Mouse (Mus musculus) left cerebral cortex, adult 9 months (tissue): Measurements from ENCODE around the gene Ptcd2.
"Not testable (repeated sequence)": the region's sequence is repeated elsewhere in the genome, so short reads cannot be mapped to it uniquely, and the experiment has no call there.

Experiments used
- DNase-seq, 2 experiments: peaks; one replicate each; pipeline ENCODE4 v3.0.0; 2022; ENCODE audit warnings: low spot score in 2 of 2

The Ptcd2 gene

DNA sequence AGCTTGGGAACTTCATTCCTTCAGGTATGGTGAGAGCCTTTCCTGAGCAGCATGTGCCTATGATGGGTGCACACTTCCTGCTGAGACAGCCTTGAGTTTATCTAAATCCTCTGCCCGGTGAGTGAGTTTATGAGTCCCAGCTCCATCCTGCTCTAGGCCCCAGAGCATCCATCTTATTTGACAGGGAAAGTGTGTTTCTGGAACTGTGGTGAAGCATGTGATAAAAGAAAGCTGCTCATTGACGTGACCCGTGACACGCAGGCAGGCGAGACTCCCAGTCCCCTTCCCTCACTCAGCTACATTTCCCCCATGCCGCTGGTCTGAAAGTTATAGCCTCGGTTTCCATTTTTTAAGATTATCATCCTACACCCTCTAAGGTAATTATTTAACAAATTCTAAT, 11.4 kb upstream of the Ptcd2 start:
- DNase-seq = no peak

DNA sequence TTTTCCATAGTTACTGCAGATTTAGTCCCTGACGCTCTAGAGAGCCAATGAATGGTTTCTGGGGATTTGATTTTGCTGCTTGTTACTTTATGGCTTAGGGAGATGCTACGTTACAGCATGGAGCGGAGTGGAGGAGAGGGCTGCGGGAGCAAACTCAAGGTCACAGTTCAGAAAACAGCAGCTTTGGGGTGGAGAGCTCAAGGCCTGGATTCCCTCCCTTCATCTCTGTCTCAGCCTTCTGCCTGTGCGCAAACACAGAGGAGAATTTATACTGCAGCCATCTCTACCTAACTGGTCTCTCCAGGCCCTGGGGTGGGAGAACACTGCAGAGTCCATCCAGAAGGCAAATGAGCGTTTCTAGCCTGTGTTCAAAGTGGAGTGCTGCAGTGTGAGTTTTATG, 10.6 kb upstream of the Ptcd2 start:
- no peak for DNase-seq

DNA sequence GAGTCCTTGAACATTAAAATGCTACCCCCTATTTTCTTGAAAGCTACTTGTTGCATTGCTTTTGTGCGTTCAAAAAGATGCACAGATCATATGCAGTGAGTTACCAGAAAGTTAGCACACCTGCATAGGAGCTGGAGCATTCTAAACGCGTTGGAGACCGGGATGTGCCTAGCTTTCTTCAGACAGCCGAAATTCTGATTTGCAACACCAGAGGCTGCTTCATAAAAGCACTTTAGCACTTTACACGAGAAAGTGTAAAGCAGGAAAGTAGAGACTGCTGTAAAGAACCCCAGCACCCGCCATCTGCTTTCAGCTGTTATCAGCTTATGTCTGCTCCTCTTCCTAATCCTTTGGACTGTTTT, 9.0 kb upstream of the Ptcd2 start:
- DNase-seq = no peak

DNA sequence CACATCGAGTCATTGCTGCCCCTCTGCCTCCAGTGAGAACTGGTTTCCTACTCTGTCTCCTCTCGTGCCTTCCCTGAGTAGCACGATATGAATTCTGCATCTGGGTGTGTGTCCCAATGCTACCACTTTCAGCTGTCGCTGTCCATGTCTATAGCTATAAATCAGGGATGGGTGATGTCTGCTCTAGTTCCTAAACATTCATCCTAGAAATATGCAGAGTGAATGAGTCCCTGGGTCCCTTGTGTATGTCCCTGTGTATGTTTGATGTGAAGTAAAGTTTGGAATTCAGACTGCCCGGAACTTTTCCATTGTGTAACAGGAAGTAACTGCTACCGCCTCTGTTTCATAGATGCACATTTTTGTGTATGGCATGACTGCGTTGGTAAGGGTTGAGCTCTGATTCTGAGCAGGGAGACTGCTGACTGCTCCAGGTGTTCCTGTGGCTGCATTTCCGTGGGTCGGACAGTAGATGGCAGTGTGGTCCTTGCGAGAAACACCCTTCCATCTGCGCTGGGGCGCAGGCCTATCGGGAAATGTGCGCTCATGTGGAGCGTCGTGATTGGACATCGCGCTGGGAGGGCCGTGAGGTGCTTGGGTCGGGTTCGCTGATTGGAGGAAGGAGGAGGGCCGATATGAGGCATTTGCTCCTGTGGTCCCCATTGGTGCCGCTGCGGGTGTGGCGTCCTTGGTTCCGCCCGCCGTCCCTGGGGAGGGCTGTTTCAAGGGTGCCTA, 8.4 kb upstream of the Ptcd2 start:
- peak; percentile 95 to 98 for DNase-seq

DNA sequence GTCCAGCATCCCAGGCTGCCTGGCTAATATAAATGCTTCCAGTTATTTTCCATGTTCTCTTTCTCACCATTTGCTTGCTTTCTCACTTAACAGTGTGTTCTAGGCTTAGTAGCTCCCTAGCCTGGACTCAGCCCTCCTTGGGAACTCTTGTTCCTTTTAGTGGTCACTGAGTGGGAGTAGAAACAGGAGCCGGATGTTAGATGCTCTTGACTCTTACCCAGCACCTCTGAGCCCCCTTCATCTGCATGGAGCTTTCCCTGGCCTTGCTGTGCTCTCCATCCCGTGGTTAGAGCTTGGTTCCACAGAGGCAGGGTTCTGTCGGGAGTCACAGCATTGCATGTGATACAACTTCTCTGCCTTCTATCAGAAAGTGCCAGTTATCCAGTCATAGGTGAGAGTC, 7.1 kb upstream of the Ptcd2 start:
- DNase-seq = no peak

DNA sequence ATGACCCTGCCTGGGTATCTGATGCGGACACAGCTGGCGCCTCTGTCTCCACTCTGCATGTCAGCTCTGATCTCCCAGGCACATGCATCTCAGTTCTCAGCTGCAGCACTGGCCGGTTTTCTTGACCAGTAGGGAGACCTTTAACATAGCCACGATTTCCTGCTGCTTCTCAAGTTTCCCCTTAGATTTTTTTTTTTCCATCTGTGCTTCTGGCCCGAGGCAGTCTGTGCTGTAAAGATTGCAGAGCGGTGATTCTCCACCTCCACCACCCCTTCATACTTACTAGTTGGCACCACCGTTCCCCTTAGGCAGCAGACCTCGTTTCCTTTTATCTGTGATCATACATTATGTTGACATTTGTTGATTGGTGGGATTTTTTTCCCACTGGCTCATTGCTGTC, 6.7 kb upstream of the Ptcd2 start:
- DNase-seq = no peak

DNA sequence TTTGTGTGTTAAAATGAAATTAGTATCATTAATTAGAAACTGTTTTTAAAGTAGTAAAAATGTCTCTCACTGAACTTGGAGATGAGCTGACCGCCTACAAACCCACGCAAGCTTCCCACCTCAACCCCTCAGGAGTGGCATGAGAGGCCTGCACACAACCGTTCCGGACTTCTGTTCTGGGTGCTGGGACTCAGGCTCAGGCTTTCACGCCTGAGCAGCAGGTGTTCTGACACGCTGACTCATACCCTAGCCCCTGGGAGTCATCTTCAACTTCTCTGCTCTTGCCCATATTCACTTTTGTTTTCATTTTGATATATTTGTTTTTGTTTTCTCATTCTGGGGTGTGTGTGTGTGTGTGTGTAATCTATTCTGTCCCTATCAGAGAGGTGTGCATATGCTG, 5.5 kb upstream of the Ptcd2 start:
- no peak for DNase-seq

DNA sequence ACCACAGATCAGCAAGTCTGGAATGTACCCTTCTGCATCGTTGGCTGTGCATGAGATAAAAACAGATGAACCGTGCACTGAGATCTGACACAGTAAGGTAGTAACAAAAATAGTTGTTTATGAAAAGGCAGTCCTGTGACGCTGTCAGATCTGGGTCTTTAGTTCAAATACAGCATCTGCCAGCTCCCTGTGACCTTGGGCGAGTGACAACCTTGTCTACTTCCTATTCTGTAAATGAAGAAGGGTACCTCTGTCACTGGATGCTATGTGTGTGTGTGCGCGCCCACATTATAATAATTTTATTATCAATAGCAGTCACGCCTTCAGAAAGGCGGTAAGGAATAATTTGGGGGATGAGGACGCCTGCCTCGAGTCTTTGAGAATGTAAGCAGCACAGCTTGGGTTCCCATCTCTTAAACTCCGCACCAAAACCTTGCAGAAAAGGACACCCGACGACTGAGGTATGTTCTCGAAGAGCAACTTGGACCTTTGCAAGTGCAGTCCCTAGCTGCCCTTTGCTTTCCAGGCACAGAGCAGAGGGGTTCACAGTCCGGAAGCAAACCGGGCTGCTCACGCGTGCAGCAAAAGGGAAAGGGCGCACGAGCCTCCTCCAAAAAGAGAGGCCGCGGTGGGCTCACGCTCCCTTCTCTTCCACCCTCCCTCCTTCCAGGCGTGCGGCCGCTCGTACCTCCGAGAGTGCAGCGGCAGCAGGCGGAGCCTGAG, 468 bp downstream of the Ptcd2 start:
- no peak for DNase-seq

DNA sequence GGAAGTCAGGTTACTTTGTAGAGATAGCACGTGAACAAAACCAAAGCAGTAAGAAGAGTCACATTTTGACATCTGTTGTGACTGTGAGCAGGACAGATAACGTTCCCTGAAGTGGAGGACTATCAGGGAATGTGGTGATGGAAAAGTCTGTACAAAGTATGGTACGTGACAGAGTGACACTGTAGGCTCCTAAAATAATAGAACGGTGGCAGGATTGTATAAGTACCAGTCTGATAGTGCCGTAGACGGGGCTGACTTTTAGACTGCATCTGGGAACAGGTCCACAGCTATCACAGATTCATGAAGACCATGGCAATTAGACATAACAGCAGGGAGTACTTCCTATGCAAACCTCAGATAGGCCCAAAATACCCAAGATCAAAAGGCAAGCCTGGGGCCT, 3.0 kb downstream of the Ptcd2 start:
- no peak for DNase-seq

DNA sequence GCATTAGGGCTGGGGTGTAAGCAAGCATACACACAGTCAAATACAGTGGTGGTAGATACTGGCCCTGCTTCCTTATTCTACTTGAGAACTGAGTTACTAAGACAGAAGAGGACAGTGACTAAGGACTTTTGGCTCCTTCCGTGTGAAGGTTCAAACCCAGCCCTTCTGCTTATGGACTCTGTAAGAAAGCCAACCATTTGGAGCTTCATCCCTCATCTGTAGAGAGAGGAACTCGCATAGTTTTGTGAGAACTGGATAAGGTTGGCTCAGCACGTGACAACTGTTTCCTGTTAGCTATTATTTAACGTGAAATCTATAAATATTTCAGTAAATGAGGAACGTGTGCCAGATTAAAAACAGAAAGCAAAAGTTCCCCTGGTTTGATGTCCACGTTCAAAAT, 7.0 kb downstream of the Ptcd2 start:
- DNase-seq = no peak

DNA sequence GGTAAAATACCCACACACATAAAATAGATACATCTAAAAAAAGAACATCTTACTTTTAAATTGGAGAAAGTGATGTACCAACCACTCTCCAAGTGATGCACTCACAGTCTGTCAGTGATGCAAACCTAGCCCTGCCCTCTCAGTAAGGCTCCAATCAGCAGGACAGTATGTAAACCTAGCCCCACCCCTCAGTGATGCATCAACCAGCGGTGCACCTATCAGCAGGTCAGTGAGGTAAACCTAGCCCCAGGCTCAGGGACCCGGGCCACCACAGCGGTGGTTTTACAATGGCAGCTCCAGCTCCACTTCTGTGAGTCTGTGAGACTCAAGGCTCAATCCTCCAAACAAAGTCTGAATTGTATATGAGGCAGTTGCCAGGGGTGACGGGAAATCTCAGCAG, 13.2 kb downstream of the Ptcd2 start:
- DNase-seq = no peak

DNA sequence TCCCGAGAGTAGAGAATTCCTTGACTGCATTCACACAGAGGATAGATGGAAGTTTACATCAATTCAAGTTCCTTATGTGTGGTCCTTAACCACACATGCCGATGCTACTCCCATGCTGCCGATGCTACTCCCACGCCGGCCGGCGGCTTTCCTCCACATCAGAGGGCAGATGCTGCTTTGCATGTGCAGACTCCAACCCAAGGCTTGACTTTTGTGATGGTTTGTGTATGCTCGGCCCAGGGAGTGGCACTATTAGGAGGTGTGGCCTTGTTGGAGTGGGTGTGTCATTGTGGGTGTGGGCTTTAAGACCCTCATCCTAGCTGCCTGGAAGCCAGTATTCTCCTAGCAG, 20.2 kb downstream of the Ptcd2 start:
- DNase-seq = not testable (repeated sequence)

DNA sequence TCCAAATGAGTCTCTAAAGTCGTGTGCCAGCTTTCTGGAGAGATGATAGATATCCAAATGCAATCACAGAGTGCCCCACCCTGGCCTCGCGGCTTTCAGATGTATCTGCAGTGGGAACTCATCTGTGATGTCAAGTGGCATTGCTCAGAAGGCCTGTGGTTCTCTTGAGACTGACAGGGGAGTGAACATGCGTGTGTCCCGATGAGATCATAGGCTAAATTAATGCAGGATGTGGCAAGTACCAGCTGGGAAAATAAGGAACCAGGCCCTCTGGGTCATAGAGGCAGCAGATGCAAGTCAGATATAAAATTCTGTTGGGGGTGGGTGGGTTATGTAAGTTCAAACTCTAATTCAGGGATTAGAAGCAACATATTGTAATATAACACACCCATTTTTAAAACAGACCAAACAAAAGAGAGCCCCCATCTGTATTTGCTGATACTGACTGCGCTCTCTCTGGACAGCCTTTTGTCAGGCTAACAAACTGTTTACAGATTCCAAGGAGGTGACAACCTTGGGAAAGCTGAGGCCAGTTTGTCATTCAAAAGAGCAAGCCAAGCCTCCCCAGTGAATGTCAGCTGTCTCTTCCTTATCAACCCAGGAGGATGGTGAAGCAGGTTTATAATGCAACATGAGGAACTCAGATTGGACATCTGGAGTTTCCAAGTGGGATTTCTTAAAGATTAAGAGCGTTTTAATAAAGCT, 20.7 kb downstream of the Ptcd2 start:
- no peak for DNase-seq

DNA sequence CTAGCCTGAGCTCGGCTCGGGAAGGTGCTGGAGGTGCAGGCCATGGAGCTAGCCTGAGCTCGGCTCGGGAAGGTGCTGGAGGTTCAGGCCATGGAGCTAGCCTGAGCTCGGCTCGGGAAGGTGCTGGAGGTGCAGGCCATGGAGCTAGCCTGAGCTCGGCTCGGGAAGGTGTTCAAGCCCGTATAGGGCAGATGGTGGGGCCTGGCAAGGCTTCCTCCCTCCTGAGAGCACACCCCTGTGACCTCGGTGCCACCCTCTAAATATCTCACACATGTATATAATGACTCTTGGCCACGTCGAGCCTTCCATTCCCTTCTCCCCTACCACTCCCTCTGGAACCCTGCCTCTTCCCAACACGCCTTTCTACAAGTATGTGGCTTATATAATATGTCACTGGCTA, 21.6 kb downstream of the Ptcd2 start:
- not testable (repeated sequence) for DNase-seq

DNA sequence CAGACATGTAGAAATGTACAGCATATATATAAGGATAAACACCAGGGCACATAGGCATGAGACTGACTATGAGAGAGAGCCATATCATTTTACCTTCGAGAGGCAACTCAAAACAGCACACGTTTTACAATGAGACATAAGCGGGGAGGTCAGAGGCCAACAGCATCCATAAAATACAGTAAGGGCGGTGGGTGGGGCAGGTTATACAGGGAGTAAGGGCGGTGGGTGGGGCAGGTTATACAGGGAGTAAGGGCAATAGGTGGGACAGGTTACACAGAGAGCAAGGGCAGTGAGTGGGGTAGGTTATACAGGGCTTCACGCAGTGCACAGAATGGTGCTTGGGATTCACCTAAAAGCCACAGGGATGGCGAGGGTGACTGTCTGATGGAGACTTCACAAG, 24.1 kb downstream of the Ptcd2 start:
- DNase-seq = no peak

DNA sequence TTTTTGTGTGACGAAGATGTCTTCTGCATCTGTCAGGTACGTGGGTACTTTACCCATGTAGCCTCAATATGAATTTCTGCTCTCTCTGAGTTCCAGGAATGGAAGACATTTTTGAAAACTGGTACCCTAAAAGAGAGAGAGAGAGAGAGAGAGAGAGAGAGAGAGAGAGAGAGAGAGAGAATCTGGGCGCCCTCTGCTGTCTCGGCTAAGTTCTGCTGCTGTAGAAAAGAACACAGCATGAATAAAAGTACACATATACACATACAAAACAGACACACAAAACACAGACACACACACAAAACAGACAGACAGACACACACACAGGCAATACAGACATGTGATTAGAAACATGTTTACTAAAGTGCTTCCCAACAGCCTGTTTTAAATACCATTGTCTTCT, 27.4 kb downstream of the Ptcd2 start:
- peak in 1 of 2 experiments; percentile 63 for DNase-seq

DNA sequence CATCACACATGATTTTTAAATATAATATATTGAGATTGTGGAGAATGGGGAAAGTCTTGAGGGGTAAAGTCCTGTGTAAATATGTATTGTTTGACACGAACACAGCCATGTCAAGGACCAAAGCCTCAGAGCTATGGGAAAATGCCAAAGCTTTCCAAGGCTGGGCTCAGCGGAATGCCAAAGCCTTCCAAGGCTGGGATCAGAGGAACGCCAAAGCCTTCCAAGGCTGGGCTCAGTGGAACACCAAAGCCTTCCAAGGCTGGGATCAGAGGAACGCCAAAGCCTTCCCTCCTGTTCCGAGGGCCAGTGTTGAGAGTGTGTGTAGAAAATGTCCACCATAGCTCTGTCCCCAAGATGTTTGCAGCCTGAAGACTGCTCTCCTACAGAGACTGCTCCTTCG, 28.1 kb downstream of the Ptcd2 start:
- DNase-seq = no peak

DNA sequence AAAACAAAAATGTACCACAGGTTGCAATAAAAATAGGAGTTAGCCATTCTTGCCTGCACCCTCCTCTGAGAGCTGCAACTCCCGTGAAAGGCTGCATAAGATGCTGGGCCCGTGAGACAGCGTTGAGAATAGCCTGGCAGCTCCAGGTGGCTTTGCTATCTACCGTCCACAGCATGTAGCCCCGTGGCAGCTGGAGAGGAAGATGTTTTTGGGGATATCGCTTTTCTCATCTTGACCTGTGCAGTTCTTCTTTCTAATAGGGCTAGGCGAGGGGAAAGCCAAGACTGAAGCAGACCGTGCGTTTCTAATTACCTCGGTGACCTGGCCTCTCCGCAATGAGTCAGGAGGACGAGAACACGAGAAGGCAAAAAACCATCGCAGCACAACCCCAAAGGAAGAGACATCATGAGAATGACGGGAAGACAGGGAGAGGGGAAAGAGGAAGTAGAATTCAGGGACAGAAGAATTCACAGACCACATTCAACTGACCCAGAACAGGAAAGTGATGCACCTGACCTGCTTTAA, 29.8 kb downstream of the Ptcd2 start:
- no peak for DNase-seq

DNA sequence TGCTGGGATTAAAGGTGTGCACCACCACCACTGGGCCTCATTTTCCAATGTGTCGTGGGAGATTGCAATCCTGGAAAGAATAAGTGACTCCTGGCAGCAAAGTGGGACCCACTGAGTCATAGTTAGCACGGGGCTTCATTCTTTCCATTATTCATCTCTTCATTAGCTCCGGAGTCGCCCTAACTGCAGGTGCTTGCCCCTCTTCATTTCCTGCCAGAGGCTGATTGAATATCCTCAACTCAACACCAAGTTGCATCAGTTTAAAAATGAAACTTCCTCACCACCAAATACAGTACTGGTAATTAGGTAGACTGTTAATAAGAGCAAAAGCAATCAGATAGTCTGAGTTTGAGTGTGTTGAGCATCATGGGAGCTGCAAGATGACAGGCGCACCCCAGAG, 30.4 kb downstream of the Ptcd2 start:
- no peak for DNase-seq

DNA sequence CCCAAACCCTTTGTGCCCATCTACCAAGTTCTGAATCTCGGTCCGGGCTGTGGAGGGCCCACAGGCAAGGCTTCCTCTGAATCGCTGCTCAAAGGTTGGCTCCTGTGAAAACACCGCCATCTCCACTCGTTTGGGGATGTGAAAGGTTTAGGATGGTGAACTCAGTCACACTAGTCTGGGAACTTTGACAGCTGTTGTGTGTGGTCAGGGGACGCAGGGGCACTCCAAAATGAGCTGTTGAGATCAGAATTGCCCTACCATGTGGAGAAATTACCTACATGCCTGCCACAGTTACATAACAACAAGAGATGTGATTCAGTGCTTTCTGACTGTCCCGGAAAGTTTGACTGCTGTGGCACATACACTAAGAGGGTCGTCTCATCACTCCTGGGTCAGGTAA, 36.1 kb downstream of the Ptcd2 start:
- DNase-seq = no peak

DNA sequence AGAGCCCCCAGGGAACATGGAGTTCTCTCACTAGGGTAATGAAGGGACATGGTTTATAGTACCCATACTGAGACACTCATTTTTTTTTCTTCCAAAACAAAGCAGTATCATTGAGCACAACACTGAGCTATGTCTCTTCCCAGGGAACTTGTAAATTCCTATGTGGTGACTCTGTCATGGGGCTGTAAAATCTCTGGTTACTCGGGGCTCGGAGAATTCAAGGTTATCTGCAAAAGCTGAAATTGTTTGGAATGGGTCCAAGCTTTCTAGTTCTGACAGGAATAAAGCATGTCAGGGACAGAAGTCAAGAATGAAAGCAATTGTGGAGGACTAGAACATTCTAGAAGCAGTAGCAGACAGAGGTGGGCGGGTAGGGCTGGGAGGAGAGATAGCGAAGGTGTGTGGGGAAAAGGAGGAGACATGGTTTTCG, 36.6 kb downstream of the Ptcd2 start:
- DNase-seq = no peak

DNA sequence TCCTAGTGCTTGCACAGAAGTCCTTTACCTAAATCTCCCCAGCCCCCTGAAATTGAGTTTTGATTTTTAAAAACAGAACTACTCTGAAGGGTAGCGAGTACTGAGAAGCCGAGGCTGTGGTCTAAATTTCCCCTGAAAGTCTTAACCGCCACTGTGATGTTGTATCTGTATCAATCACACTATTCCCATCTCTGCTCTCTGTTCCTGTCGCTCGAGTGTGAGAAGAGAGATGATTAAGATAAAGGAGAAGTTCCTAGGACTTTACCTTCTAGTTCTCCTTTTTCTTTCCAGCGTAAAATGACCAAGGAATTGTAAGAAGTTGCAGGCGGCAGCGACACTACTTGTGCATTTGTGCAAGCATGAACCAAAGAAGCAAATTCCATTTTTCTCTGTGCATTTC, 38.3 kb downstream of the Ptcd2 start:
- DNase-seq = no peak

DNA sequence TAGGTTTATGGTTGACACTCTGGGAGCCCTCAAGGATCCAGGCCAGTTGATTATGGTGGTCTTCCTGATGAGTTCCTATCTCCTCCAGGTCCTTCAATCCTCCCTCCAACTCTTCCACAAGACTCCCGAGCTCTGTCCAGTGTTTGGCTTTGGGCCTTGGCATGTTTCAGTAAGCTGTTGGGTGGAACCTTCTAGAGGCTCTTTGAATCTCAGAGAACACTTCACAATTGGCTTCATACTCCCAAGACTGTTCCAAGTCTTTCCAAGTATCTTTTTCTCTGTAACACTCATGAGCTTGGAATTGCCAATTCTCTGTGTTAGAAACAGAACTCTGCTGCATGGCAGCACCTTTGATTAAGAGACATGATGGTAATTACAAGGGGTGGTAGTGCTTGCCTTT, 39.3 kb downstream of the Ptcd2 start:
- no peak for DNase-seq
